Mouse (Mus musculus) lung, postnatal 10 days (tissue): Measurements from ENCODE around the gene Slc25a39.
"Not testable (repeated sequence)": the region's sequence is repeated elsewhere in the genome, so short reads cannot be mapped to it uniquely, and the experiment has no call there.

Source experiments
- DNase-seq: peaks from one replicate; pipeline ENCODE4 v3.0.0; 2021

Gene Slc25a39

DNA sequence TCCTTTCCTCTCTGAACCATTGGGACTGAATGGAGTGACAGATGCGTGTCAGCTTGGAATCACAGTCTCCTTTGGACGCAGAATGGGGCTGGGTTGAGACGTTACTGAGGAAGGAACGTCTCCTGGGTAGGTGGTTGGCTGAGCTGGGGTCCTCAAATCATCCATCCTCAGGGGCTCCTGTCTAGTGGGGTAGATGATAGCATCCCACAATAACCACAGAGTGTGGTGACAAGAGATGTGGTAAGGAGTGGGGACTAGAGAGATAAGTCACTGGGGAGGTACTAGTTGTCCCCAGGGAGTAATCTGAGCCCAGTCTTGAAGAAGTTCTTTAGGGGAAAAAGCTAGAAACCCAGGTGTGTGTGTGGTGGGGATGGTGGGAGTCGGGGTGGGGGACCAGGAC, 39.4 kb downstream of the Slc25a39 start:
- no peak for DNase-seq

DNA sequence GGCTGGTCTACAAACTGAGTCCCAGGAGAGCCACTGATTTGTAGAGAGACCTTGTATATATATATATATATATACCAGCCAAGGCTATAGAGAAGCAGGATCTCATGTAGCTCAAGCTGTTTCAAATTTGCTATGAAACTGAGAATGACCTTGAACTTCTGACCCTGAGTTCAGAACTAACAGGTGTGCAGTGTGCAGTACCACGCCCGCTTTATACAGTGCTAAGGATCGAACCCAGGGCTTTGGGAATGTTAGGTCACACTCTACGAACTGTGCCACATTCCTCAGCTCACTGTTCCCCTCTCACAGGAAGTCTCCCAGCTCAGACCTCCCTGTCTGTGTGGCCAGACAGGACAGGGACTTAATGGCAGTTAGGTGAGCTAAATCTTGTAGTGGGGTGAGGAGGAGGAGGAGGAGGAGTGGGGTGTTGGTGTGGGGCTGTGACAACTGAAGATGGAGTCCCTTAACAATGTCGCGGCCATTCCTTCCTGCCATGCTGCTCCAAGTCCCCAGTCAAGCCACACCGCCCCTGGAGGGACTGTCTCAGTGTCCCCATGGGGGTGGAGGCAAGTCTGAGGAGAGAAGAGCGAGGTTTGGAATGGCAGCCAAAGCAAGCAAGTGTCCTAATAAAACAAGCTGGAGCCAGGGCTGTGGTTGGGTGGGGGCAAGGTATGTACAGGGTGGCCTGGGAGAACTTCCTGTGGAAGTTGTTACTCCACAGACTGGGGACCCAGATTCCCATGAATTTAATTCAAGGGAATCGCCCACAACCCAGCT, 40.1 kb downstream of the Slc25a39 start:
- DNase-seq: no peak

GRCm38 (mm10) chr11:102366103-102366502, 41.6 kb downstream of the Slc25a39 start, which contains the start of gene Slc4a1:
Gene Slc4a1 (minus strand): TSS chr11:102366203.
- not testable (repeated sequence) for DNase-seq

- DNase-seq: no peak
These were observed 42.0 kb downstream of the Slc25a39 start for GRCm38 (mm10) chr11:102365699-102366098.

DNA sequence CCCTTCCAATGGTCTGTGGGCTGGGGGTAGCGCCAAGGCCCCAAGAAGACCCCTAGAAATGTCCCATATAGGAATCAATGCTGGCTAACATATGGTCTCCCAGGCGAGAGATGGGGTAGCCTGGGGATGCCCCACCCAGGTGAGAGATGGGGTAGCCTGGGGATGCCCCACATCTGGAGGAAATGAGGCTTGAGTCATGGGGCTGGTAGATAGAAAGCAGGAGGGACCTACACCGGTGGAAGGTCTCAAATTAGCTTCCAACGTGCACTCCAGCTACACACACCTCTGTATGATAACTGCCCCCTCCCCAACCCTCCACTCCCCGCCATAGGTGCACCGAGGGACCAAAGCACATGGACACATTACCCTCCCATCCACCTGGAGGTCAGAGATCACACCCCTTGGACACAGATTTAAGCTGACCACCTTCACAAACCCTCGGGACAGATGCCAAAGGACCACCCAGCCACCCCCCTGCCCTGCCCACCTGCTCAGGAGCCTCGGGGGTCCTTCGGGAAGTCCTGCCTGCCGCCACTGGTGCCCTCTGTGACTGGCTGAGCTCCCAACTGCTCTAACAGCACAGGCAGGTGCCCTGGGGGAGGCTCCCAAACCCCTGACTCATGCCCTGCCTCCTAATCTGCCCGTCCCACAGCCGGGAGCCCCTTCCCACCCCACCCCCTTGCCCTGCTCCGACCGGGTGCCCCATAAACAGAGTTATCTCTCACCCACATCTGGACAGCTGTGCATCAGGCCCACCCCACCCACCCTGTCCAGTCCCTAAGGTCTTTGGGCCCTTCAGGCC, 43.0 kb downstream of the Slc25a39 start:
- no peak for DNase-seq

DNA sequence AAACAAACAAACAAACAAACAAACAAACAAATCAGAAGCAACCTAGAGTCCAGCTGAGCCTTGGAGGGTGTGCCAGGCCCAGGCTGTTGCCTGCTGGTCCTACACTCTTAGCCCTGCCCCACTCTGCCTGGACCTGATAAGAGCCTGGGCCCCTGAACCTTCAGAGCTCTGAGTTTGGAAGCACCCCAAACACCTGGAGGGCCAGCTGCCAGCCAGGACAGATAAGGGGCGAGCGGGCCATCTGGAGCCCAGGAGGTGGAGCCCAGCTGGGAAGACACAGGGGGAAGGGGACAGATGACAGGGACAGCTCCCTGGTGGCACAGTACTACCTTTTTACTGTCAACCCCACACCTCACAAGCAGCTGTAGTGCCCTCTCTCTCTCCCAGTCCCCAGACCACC, 44.1 kb downstream of the Slc25a39 start:
- no peak for DNase-seq

DNA sequence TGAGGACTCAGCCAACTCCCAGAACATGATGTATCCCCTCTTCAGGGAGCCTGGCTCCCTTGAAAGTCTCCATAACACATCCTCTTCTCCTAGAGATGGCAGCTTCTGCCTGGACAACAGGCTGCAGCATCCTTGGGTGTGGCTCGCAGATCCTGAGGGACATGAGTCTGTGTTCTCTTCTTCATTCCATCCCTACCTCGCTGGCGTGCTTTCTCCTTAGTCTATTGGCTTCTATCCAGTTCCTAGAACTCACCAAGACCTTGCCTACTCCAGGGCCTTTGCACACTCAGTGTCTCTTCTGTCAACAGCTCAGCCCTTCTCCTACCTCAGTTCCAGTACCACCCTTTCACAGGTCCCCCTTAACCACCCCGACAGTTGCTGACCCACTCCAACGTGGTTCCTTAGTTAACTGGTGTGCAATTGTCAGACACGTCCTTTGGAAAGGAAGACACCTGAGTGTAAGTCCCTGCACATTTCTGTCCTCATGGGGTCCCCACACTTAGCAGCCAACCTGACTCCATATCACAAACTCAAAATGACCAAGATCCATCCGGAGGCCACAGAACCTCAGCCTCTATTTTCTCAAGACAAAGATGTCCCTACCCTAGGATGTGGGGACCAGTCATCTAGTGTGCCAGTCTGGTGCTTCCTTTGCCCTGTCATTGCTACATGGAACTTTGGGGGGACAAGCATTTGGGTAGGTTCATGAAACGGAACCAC, 45.8 kb downstream of the Slc25a39 start:
- DNase-seq: no peak

- no peak for DNase-seq
These were observed 49.4 kb downstream of the Slc25a39 start for GRCm38 (mm10) chr11:102358365-102358764.

DNA sequence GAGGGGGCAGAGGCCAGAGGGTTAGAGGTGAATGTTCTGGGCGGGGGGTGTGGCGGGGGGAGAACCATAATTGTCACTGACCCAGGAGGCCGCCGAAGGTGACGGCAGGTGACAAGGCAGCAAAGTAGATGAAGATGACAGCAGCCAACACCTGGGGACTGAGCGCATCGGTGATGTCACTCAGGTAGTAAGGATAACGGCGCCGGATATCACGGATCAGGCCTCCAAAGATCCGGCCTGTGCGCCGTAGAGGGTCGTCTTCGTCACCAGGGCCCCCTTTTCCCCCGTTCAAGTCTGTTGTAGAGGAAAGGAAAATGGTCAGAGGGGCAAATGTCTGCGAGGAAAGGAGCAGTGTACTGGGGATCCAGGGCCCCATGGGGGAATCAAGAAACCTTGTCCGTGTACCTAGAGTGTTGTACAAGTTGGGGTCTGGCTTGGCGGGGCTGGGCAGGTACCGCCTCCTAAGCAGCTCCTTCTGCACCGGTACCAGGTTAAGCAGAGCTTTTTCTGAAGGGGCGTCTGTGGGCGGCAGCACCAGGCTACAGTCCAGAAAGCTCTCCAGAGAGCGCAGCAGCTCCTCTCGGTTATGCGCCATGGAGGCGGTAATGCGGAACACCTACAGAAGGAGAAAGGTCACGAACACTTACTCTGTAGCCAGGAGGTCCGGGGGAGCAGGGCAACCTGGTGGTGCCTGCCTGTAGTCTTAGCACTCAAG, 51.0 kb downstream of the Slc25a39 start:
- DNase-seq: no peak

DNA sequence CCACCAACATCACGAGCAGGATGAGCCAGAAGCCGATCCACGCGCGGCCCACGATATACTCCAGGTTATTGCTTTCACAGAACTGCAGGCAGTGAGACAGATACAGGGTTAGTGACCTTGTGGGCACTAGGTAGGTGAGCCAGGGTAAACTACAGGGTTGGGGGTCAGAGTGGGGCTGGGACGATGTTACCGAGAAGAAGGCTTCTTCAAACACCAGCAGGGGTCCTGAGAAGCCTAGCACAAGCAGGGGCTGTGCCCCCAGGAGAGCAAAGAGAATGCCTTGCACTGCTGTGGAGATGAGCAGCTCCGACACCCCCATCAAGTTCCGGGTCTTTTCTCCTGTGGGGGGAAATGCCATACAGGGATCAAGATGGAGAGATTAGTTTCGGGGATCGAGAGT, 51.6 kb downstream of the Slc25a39 start:
- no peak for DNase-seq

GRCm38 (mm10) chr11:102355501-102355900, 52.2 kb downstream of the Slc25a39 start:
- no peak for DNase-seq

DNA sequence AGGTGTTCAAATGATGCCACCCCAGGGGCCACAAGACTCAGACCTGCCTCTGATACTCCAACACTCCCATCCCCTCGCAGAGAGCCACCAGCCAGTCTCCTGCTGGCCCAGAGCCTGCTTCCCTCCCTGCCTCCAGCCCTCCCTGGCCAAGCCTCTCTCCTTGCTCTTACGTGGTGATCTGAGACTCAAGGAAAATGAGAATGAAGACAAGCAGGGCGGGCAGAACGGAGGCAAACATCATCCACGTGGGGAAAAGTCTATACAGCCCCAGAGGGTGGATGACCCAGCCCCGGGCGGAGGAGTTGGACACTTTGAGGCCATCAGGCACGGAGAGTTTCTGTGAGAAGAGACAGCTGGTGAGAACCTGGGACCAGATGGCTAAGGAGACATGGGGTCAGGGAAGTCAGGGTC, 54.7 kb downstream of the Slc25a39 start:
- no peak for DNase-seq
